Mouse (Mus musculus) CH12.LX (cell line): Measurements from ENCODE around the gene Srarp.

ENCODE experiments used
- CHD1 ChIP-seq: IDR thresholded peaks from 2 replicates; pipeline ENCODE4 v1.6.1; 2012; ENCODE audit warnings: low read depth, low read length, improper control_type of control experiment, inconsistent platforms
- CHD2 ChIP-seq: IDR thresholded peaks from 2 replicates; pipeline ENCODE4 v1.6.1; 2011; ENCODE audit warnings: low read length, improper control_type of control experiment
- CTCF ChIP-seq, 2 experiments: IDR thresholded peaks in 1 of 2; conservative IDR thresholded peaks in 1 of 2; 2 replicates each; pipeline ENCODE4 v1.5.1; 2011 to 2012; ENCODE audit warnings: low read depth in 2 of 2, low read length in 2 of 2, improper control_type of control experiment in 1 of 2, inconsistent platforms in 1 of 2, mild to moderate bottlenecking in 1 of 2, moderate library complexity in 1 of 2
- EP300 ChIP-seq: IDR thresholded peaks from 2 replicates; pipeline ENCODE4 v1.6.1; 2011; ENCODE audit warnings: low read length, improper control_type of control experiment
- ETS1 ChIP-seq: conservative IDR thresholded peaks from 2 replicates; pipeline ENCODE4 v1.6.1; 2012; ENCODE audit warnings: low read depth, mild to moderate bottlenecking, inconsistent platforms, low read length, improper control_type of control experiment, moderate library complexity
- MAX ChIP-seq: IDR thresholded peaks from 2 replicates; pipeline ENCODE4 v1.6.1; 2011; ENCODE audit warnings: low read length, improper control_type of control experiment
- NELFE ChIP-seq: IDR thresholded peaks from 2 replicates; pipeline ENCODE4 v1.6.1; 2011; ENCODE audit warnings: low read depth, low read length, improper control_type of control experiment
- POLR2A ChIP-seq: IDR thresholded peaks from 2 replicates; pipeline ENCODE4 v1.6.1; 2011; ENCODE audit warnings: low read depth, mild to moderate bottlenecking, improper control_type of control experiment, low read length
- TBP ChIP-seq: conservative IDR thresholded peaks from 2 replicates; pipeline ENCODE4 v1.6.1; 2011; ENCODE audit warnings: low read depth, low read length, improper control_type of control experiment
- TCF12 ChIP-seq: IDR thresholded peaks from 2 replicates; pipeline ENCODE4 v1.6.1; 2014; ENCODE audit warnings: low read depth, mild to moderate bottlenecking, inconsistent platforms, low read length, improper control_type of control experiment
- USF2 ChIP-seq: conservative IDR thresholded peaks from 2 replicates; pipeline ENCODE4 v1.6.1; 2011; ENCODE audit warnings: low read depth, low read length, improper control_type of control experiment
- ZC3H11A ChIP-seq: IDR thresholded peaks from 2 replicates; pipeline ENCODE4 v1.6.1; 2012; ENCODE audit warnings: low read depth, mild to moderate bottlenecking, inconsistent platforms, low read length, improper control_type of control experiment
- ZNF384 ChIP-seq: IDR thresholded peaks from 2 replicates; pipeline ENCODE4 v1.6.1; 2012; ENCODE audit warnings: low read depth, low read length, improper control_type of control experiment, inconsistent platforms

GRCm38 (mm10) chr4:141455526-141455925, 19.6 kb upstream of the Srarp start:
- TF ChIP-seq ETS1 (no peak), MAX (no peak), CHD2 (no peak), CTCF (conservative IDR thresholded peaks at IDR 0.05 in 1 of 2, IDR thresholded peaks at IDR 0.05 in 1 of 2; ENCODE audit: low read depth in 2 of 2, low read length in 2 of 2) (no peak), TBP (no peak), CHD1 (no peak), ZNF384 (no peak), NELFE (no peak), POLR2A (no peak), ZC3H11A (no peak), EP300 (no peak), USF2 (no peak), TCF12 (no peak)
